ENCODE assay signal across 1 mouse cellular context in the genomic region with DNA sequence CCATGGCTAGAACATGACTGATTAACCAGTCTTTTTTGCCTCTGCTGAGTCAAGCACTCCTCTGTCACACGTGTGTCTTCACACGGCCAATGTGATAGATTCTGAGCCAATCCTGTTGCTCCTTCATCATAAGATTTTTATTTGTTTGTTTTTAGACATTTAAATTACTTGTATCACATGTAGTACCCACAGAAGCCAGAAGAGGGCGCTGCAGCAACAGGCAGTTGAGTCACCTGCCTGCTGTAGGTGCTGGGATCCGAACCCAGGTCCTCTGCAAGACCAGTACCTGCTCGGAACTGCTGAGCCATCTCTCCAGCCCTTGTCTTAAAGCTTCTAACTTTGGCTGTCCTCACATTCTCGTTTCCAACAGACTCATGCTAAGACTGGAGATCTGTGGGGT.
TF ChIP-seq lines count a peak whose summit lies in the region.

No protein-coding gene starts in this region.

TF ChIP-seq in CH12.LX, 34 proteins besides CTCF, POLR2A, EP300 and RAD21 (continued from another document):
- no peak for TF ChIP-seq JUN (IDR thresholded peaks at IDR 0.05; ENCODE audit: insufficient read depth, low read depth, low read length)
- no peak for TF ChIP-seq ZNF384 (IDR thresholded peaks at IDR 0.05; ENCODE audit: low read depth, low read length)
- TF ChIP-seq MXI1 (IDR thresholded peaks at IDR 0.05; ENCODE audit: low read depth, low read length) = no peak
- no peak for TF ChIP-seq BHLHE40 (IDR thresholded peaks at IDR 0.05; ENCODE audit: low read depth, low read length)
- no peak for TF ChIP-seq MAFK (IDR thresholded peaks at IDR 0.05; ENCODE audit: insufficient replicate concordance, low read length)
